Mouse (Mus musculus): ENCODE measurements around the gene Man2b1.
"Not testable (repeated sequence)": the region's sequence is repeated elsewhere in the genome, so short reads cannot be mapped to it uniquely, and the experiment has no call there.

Man2b1 gene

GRCm38 (mm10) chr8:85096850-85097249 is 13.8 kb downstream of the Man2b1 start:
- in situ Hi-C loops (cut with MboI; ENCODE audit: low pct_unique_long_range_greater_than_20kb in 1 of 2, low sequenced_read_pairs in 2 of 2, unreplicated experiment in 1 of 2) = no loop called here

DNA sequence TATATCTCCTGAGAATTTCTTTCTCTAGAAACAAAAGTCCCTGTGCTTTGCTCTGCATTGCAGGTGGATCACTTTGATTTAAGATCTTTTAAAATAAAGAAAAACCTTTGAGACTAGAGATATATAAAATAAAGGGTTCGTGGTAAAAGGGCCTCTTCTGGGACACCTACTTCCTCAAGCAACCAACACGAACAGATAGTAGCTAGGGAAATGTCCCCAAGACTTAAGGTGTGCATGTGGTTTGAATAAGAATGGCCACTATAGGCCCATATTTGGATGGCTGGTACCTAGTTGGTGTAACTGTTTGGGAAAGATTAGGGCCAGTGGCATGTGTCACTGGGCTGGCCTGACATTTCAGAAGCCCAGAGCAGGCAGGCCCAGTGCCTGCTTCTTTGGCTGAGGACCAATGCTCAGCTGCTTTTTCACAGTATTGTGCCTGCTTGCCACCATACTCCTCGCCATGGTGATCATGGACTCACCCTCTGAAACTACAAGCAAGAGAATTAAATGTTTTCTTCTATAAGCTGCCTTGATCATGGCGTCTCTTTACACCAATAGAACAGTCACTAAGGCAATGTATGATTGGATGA is 17.1 kb downstream of the Man2b1 start:
- in situ Hi-C loops (cut with MboI; ENCODE audit: low pct_unique_long_range_greater_than_20kb in 1 of 2, low sequenced_read_pairs in 2 of 2, unreplicated experiment in 1 of 2) = no loop called here

- in situ Hi-C loops (cut with MboI; ENCODE audit: low pct_unique_long_range_greater_than_20kb in 1 of 2, low sequenced_read_pairs in 2 of 2, unreplicated experiment in 1 of 2) = no loop called here
These were observed 30.2 kb downstream of the Man2b1 start for GRCm38 (mm10) chr8:85113241-85113640.

DNA sequence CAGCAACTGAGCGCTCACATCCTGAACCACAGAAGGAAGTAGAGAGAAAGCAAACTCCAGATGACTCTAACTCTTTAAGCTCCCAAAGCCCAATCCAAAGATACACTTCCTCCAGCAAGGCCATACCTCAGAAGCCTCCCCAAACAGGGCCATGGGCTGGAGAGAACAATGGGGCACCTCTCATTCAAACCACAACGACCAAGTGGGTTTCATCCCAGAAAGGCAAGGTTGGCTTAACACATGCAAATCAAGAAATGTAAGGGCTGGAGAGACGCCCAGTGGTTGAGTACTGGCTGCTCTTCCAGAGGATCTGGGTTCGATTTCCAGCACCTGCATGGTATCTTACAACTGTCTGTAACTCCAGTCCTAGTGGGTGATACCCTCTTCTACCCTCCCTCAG is 32.4 kb downstream of the Man2b1 start:
- in situ Hi-C loops (cut with MboI; ENCODE audit: low pct_unique_long_range_greater_than_20kb in 1 of 2, low sequenced_read_pairs in 2 of 2, unreplicated experiment in 1 of 2) = no loop called here

- in situ Hi-C loops (cut with MboI; ENCODE audit: low pct_unique_long_range_greater_than_20kb in 1 of 2, low sequenced_read_pairs in 2 of 2, unreplicated experiment in 1 of 2) = no loop called here
These were observed 33.9 kb downstream of the Man2b1 start for GRCm38 (mm10) chr8:85116984-85117383.

GRCm38 (mm10) chr8:85119052-85119981 is 36.2 kb downstream of the Man2b1 start:
- in situ Hi-C loops (cut with MboI; ENCODE audit: low pct_unique_long_range_greater_than_20kb in 1 of 2, low sequenced_read_pairs in 2 of 2, unreplicated experiment in 1 of 2) = no loop called here

DNA sequence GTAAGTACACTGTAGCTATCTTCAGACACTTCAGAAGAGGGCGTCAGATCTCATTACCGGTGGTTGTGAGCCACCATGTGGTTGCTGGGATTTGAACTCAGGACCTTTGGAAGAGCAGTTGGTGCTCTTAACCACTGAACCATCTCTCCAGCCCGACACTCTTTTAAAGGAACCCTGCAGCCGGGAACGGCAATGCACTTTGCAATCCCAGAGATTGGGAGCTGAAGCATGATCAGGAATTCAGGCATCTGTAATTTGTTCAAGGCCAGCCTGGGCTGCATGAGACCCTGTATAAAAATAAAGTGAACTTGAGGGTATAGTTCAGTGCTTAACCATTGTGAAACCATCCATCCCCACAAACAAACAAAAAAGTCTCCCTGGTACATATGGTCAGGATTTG is 37.2 kb downstream of the Man2b1 start:
- in situ Hi-C loops (cut with MboI; ENCODE audit: low pct_unique_long_range_greater_than_20kb in 1 of 2, low sequenced_read_pairs in 2 of 2, unreplicated experiment in 1 of 2) = not testable (repeated sequence)

GRCm38 (mm10) chr8:85122995-85123394 is 39.9 kb downstream of the Man2b1 start, which contains the start of gene Zfp791:
Gene Zfp791, minus strand, starts transcription at chr8:85123095.
- in situ Hi-C loops (cut with MboI; ENCODE audit: low pct_unique_long_range_greater_than_20kb in 1 of 2, low sequenced_read_pairs in 2 of 2, unreplicated experiment in 1 of 2) = no loop called here

DNA sequence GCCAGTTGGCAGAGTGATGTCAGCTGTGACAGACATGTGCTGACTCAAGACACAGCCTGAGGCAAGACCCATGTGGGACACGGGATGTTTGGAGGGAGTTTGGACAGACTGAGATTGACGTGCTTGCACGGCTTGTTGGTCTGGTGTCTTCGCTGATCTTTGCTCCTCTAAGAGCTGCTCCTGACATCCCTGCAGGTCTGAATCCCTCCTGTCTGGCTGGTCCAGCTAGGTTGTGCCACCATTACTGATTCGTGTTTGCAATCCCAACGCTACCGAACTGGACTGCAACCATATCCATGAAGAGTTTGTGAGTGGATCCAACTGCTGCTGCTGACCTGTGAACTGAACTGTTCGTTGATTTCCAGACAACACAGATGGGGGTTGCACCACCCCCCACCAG is 40.6 kb downstream of the Man2b1 start:
- in situ Hi-C loops (cut with MboI; ENCODE audit: low pct_unique_long_range_greater_than_20kb in 1 of 2, low sequenced_read_pairs in 2 of 2, unreplicated experiment in 1 of 2) = no loop called here

- in situ Hi-C loops (cut with MboI; ENCODE audit: low pct_unique_long_range_greater_than_20kb in 1 of 2, low sequenced_read_pairs in 2 of 2, unreplicated experiment in 1 of 2) = no loop called here
These were observed 49.3 kb downstream of the Man2b1 start for GRCm38 (mm10) chr8:85132335-85132734.

DNA sequence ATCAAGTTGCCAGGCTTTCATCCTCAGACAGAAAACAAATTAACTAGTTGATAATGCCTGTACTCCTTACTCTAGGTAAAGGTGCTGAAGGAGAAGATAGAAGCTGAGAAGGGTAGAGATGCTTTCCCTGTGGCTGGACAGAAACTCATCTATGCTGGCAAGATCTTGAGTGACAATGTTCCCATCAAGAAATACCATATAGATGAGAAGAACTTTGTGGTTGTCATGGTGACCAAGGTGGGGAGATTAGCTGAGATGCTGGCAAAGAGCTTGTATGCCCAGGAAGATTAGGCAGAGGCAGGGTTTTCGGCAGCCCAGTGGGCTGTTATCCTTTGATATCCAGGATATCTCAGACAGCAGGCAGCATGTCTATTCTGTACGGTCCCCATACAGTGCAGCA is 52.6 kb downstream of the Man2b1 start:
- in situ Hi-C loops (cut with MboI; ENCODE audit: low pct_unique_long_range_greater_than_20kb in 1 of 2, low sequenced_read_pairs in 2 of 2, unreplicated experiment in 1 of 2) = not testable (repeated sequence)

DNA sequence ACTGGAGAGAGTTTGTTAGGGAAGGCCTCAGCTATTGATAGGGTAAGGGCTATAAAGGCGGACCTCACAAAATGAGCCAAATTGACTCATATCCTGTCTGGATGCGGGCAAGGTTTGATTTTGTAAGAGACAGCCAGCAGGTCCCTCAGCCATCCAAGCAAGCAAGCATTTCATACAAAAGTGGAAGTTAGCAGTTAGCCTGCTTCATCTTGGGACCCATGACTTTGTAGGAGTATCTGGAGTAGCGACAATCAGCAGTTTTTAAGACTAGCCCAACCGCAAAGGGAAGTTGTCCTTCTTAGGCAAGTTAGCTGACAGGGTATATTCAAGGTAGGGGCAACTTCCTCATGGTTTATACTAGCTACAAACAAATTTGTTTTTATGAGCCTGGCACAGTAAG is 59.4 kb downstream of the Man2b1 start:
- in situ Hi-C loops (cut with MboI; ENCODE audit: low pct_unique_long_range_greater_than_20kb in 1 of 2, low sequenced_read_pairs in 2 of 2, unreplicated experiment in 1 of 2) = no loop called here
